Mouse (Mus musculus) C3H10T1/2 (cell line): ENCODE data around the gene H2-Q4. TPM values are rescaled to one million over a fixed set of nuclear protein-coding genes. Genes with fewer than 3 reads are reported as not detected.

Experiments used
- polyA plus RNA-seq, 2 experiments: library from polyadenylated mRNA; unstranded; fragments of >200 nt; fragmentation: generic; extraction: Trizol; gene quantifications; one replicate each; pipeline ENCODE4 v1.2.1; 2012; ENCODE audit warnings: missing spikeins in 2 of 2

H2-Q4 gene
- polyA plus RNA-seq = 10 to 100 TPM in 1 of 2 experiments, under 1 TPM in 1; 0.61 to 14.6 TPM

GRCm38 (mm10) chr17:35379369-35379728 lies at the start of gene H2-Q4:
TSS of gene H2-Q4 (plus strand) at chr17:35379617.

GRCm38 (mm10) chr17:35342071-35342671 lies 37.2 kb upstream of the H2-Q4 start, which contains the start of gene H2-Q2:
TSS of gene H2-Q2 (plus strand) at chr17:35342242.

GRCm38 (mm10) chr17:35424624-35425416 lies 45.4 kb downstream of the H2-Q4 start, which contains the start of gene H2-Q6:
TSS of gene H2-Q6 (plus strand) at chr17:35424850.

Other genes with a start within 250 kb of the H2-Q4 start
- gene Apom, start 247.6 kb upstream of the H2-Q4 start, polyA plus RNA-seq = under 1 TPM in 1 of 2 experiments, not detected in 1; 0.44 TPM
- 100 to 1,000 TPM; 261 to 413 TPM for gene Bag6, start 244.4 kb upstream of the H2-Q4 start, polyA plus RNA-seq
- gene Prrc2a, start 214.7 kb upstream of the H2-Q4 start, polyA plus RNA-seq = 100 to 1,000 TPM; 216 to 365 TPM
- under 1 TPM in 1 of 2 experiments, not detected in 1; 0.47 TPM for gene Aif1, start 203.5 kb upstream of the H2-Q4 start, polyA plus RNA-seq
- 10 to 100 TPM in 1 of 2 experiments, 1 to 10 TPM in 1; 1.9 to 10.8 TPM for gene Lst1, start 191.2 kb upstream of the H2-Q4 start, polyA plus RNA-seq
- under 1 TPM; 0.05 to 0.06 TPM for gene Ltb, start 185.2 kb upstream of the H2-Q4 start, polyA plus RNA-seq
- gene Tnf, start 177.6 kb upstream of the H2-Q4 start, polyA plus RNA-seq = not detected
- gene Lta, start 174.3 kb upstream of the H2-Q4 start, polyA plus RNA-seq = under 1 TPM; 0.12 to 0.13 TPM
- under 1 TPM in 1 of 2 experiments, not detected in 1; 0.20 TPM for gene Gm16181, start 158.8 kb upstream of the H2-Q4 start, polyA plus RNA-seq
- gene Atp6v1g2, start 146.0 kb upstream of the H2-Q4 start, polyA plus RNA-seq = 1 to 10 TPM; 1.8 to 4.6 TPM
- 10 to 100 TPM; 26.9 to 35.6 TPM for gene Nfkbil1, start 143.8 kb upstream of the H2-Q4 start, polyA plus RNA-seq
- gene Ddx39b, start 137.9 kb upstream of the H2-Q4 start, polyA plus RNA-seq = 100 to 1,000 TPM; 295 to 318 TPM
- 10 to 100 TPM; 15.2 to 43.8 TPM for gene H2-D1, start 116.9 kb upstream of the H2-Q4 start, polyA plus RNA-seq
- 1 to 10 TPM; 1.8 to 5.9 TPM for gene H2-Q1, start 59.2 kb upstream of the H2-Q4 start, polyA plus RNA-seq
- under 1 TPM in 1 of 2 experiments, not detected in 1; 0.05 TPM for gene H2-Q2, start 37.4 kb upstream of the H2-Q4 start, polyA plus RNA-seq
- under 1 TPM in 1 of 2 experiments, not detected in 1; 0.05 TPM for gene H2-Q6, start 45.2 kb downstream of the H2-Q4 start, polyA plus RNA-seq
- under 1 TPM; 0.05 to 0.31 TPM for gene H2-Q7, start 59.5 kb downstream of the H2-Q4 start, polyA plus RNA-seq
- gene H2-Q10, start 90.5 kb downstream of the H2-Q4 start, polyA plus RNA-seq = under 1 TPM in 1 of 2 experiments, not detected in 1; 0.01 TPM
- gene Pou5f1, start 126.4 kb downstream of the H2-Q4 start, polyA plus RNA-seq = not detected
- gene Tcf19, start 137.2 kb downstream of the H2-Q4 start, polyA plus RNA-seq = 10 to 100 TPM; 50.1 to 69.1 TPM
- 10 to 100 TPM; 22.4 to 23.7 TPM for gene Cchcr1, start 137.5 kb downstream of the H2-Q4 start, polyA plus RNA-seq
- gene Psors1c2, start 153.6 kb downstream of the H2-Q4 start, polyA plus RNA-seq = under 1 TPM; 0.05 to 0.59 TPM
- gene Cdsn, start 172.5 kb downstream of the H2-Q4 start, polyA plus RNA-seq = 10 to 100 TPM in 1 of 2 experiments, 1 to 10 TPM in 1; 4.7 to 32.6 TPM
- gene 2300002M23Rik, start 187.8 kb downstream of the H2-Q4 start, polyA plus RNA-seq = not detected
- gene Sfta2, start 221.9 kb downstream of the H2-Q4 start, polyA plus RNA-seq = not detected
- gene Gm9573, start 247.0 kb downstream of the H2-Q4 start, polyA plus RNA-seq = not detected